Mouse (Mus musculus): ENCODE measurements around the gene Tdrd1. TPM values are rescaled to one million over a fixed set of nuclear protein-coding genes. Genes with fewer than 3 reads are reported as not detected.

Tdrd1 gene
- polyA plus RNA-seq, 1 experiment from 2014 or later, result 0.97 TPM

DNA sequence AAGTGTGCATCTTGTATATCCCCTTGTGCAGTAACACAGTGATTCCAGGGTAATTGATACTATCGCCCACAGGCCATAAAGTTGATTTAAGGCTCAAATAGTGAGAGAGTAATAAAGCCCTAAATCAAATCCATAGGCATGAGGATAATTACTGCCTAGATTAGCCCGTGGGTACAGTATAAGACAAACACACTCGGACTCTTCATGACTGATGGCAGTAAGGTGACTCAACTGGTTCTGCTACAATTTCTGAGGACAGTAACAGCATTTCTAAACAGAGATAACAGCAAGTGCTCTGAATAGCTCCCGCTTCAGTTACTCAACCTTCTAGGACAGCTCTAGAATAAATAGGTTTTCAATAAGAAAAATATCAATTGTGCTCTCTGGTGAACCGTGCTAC is 18.9 kb upstream of the Tdrd1 start:
- 88% methylated on average over 5 of the region's 5 CpGs for WGBS
- Histone ChIP-seq H3K9ac (no peak overlapping the region), H3K9me3 (replicated peaks) (no peaks in the 10 kb centered on the region), H3K4me2 (no peak overlapping the region), H3K27ac (ENCODE audit: poor library complexity, severe bottlenecking) (no peak overlapping the region), H3K27me3 (replicated peaks) (no peaks in the 10 kb centered on the region), H3K36me3 (peaks cover 47% of the 10 kb centered on the region), H3K4me3 (no peak overlapping the region), H3K4me1 (replicated peaks) (peaks cover 29% of the 10 kb centered on the region)
- no peak for ATAC-seq (ENCODE audit: insufficient number of reproducible peaks, low FRiP score)

DNA sequence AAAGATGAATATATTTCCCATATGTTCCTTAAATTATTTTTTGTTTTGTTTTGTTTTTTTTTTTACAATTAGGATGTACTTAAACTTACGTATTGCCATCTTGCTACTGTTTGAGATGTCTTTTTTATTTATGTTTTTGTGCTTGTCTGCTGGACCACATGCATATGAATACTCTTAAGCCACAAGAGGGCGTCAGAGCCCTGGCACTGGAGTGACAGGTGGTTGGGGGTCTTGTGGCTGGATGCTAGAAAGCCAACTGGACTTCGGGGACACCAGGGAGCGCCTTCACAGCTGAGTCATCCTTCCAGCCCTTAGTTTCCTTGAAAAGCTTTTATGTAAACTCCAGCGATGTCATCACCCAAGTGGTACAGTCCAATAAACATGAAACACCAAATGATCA is 17.2 kb upstream of the Tdrd1 start:
- H3K27me3 ChIP-seq (replicated peaks), result no peaks in the 10 kb centered on the region
- 64% methylated on average over 5 of the region's 5 CpGs for WGBS
- H3K27ac ChIP-seq (ENCODE audit: poor library complexity, severe bottlenecking), result no peak overlapping the region
- H3K4me3 ChIP-seq, result no peak overlapping the region
- H3K9ac ChIP-seq, result no peak overlapping the region
- no peak for ATAC-seq (ENCODE audit: insufficient number of reproducible peaks, low FRiP score)
- no peak overlapping the region for H3K4me2 ChIP-seq
- H3K4me1 ChIP-seq (replicated peaks), result peaks cover 22% of the 10 kb centered on the region
- no peaks in the 10 kb centered on the region for H3K9me3 ChIP-seq (replicated peaks)
- peaks cover 49% of the 10 kb centered on the region for H3K36me3 ChIP-seq

DNA sequence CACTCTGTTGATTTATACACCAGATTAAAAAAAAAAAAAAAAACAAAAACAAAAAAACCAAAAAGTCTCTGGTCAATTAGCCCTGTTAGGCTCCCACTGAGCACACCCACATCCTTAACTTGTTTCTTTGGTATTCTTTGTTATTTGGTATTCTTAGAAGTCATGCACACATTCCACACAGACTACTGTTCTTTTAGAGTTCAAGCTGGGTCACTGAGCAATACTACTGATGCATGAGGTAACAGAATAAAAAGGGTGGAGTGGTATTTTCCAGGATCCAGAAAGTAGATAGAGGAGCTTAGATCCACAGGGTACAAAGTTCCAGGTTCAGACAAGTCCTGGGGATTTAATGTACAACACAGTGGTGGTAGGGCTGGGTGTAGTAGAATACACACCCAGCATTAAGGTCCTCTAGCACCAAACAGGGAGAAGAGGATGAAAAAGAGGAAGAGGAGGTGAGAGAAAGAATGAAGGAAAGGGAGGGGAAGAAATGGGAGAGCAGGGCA is 15.3 kb upstream of the Tdrd1 start:
- Histone ChIP-seq H3K9me3 (replicated peaks) (no peaks in the 10 kb centered on the region), H3K27me3 (replicated peaks) (no peaks in the 10 kb centered on the region), H3K9ac (no peak overlapping the region), H3K4me2 (no peak overlapping the region), H3K4me1 (replicated peaks) (peaks cover 25% of the 10 kb centered on the region), H3K27ac (ENCODE audit: poor library complexity, severe bottlenecking) (no peak overlapping the region), H3K4me3 (no peak overlapping the region), H3K36me3 (peaks cover 46% of the 10 kb centered on the region)
- ATAC-seq (ENCODE audit: insufficient number of reproducible peaks, low FRiP score), result no peak

DNA sequence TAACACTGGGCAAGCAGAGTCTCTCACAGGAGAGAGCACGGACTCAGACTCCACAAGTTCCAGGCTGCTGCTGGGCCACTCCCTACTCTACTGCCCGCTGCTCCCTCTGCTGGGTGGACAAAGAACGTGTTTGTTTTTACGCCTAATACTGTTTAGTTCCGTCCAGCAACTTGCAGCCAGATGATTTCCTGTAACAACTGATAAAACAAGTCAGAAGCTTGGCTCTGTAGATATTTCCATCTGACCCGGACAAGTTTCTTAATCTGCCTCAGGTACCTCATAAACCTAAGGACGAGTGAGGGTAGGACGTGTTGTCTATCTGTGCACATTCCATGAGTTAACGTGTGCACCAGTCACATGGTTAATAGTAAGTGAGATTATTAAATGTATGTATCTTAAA is 14.4 kb upstream of the Tdrd1 start:
- ATAC-seq (ENCODE audit: insufficient number of reproducible peaks, low FRiP score), result 0 out of 2 replicates have a peak, but pooled peaks have one; percentile 57
- H3K27me3 ChIP-seq (replicated peaks), result no peaks in the 10 kb centered on the region
- no peak overlapping the region for H3K9ac ChIP-seq
- no peak overlapping the region for H3K4me2 ChIP-seq
- WGBS, result 31% methylated on average over 9 of the region's 9 CpGs
- H3K36me3 ChIP-seq, result peaks cover 41% of the 10 kb centered on the region
- peaks cover 34% of the 10 kb centered on the region for H3K4me1 ChIP-seq (replicated peaks)
- H3K9me3 ChIP-seq (replicated peaks), result no peaks in the 10 kb centered on the region
- H3K27ac ChIP-seq (ENCODE audit: poor library complexity, severe bottlenecking), result no peak overlapping the region
- no peak overlapping the region for H3K4me3 ChIP-seq

DNA sequence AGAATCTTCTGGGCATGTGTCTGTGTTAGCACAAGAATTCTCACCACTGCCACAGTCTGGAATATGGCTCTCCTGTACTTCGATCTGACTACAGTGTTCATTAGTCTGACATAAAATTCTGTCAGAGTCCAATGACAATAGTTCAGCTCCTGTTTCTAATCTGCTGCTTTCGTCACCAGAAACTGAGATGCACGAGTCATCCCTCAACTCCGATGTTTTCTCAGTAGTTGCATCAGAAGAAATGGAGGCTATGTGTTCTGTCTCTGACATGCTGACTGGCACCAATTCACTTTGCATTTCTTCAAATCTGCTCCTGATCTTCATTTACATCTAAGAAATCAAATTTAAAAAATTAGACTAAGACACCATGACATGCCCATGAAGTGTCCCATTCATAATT is 12.6 kb upstream of the Tdrd1 start:
- ATAC-seq (ENCODE audit: insufficient number of reproducible peaks, low FRiP score), result no peak
- no peak overlapping the region for H3K4me3 ChIP-seq
- no peak overlapping the region for H3K9ac ChIP-seq
- 69% methylated on average over 4 of the region's 4 CpGs for WGBS
- no peaks in the 10 kb centered on the region for H3K9me3 ChIP-seq (replicated peaks)
- peaks cover 52% of the 10 kb centered on the region for H3K4me1 ChIP-seq (replicated peaks)
- peaks cover 25% of the 10 kb centered on the region for H3K36me3 ChIP-seq
- no peak overlapping the region for H3K4me2 ChIP-seq
- no peaks in the 10 kb centered on the region for H3K27me3 ChIP-seq (replicated peaks)
- H3K27ac ChIP-seq (ENCODE audit: poor library complexity, severe bottlenecking), result no peak overlapping the region

DNA sequence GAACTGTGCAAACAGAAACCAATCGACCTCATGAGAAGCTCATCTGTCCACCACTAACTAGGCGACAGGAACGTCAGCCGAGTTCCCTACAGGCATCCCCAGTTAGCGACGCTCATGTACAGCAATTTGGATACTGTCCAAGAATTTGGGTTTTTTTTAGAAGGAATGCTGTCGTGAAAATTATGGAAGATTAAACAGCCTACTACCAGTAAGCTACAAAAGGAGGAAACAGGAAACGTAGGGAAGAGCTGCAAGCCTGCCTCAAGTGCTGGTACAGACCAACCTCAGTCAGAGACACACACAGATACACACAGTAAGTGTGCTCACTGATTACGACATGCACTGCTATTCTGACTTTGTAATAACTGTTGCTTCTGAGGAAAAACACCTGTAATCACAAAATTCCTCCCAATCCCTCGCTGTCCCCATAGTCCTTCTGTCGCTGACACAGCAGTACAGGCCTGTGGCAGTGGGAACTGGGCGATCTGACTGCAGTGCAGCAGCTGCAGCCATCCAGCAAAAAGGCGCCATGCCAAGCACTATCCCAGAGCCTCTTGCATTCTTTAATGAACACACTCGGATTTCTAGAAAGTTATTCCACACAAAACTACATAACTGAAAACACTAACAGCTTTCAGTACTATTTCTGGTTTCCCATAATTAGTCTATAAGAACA is 8.0 kb upstream of the Tdrd1 start:
- H3K4me2 ChIP-seq, result peak overlapping the region; percentile 58
- H3K4me3 ChIP-seq, result no peak overlapping the region
- H3K36me3 ChIP-seq, result peaks cover 10% of the 10 kb centered on the region
- peak overlapping the region; percentile 88 for H3K27ac ChIP-seq (ENCODE audit: poor library complexity, severe bottlenecking)
- H3K9me3 ChIP-seq (replicated peaks), result no peaks in the 10 kb centered on the region
- 23% methylated on average over 14 of the region's 14 CpGs for WGBS
- H3K4me1 ChIP-seq (replicated peaks), result peaks cover 65% of the 10 kb centered on the region
- no peaks in the 10 kb centered on the region for H3K27me3 ChIP-seq (replicated peaks)
- 0 out of 2 replicates have a peak overlapping the region, but pooled peaks have one; percentile 33 for H3K9ac ChIP-seq
- no peak for ATAC-seq (ENCODE audit: insufficient number of reproducible peaks, low FRiP score)

DNA sequence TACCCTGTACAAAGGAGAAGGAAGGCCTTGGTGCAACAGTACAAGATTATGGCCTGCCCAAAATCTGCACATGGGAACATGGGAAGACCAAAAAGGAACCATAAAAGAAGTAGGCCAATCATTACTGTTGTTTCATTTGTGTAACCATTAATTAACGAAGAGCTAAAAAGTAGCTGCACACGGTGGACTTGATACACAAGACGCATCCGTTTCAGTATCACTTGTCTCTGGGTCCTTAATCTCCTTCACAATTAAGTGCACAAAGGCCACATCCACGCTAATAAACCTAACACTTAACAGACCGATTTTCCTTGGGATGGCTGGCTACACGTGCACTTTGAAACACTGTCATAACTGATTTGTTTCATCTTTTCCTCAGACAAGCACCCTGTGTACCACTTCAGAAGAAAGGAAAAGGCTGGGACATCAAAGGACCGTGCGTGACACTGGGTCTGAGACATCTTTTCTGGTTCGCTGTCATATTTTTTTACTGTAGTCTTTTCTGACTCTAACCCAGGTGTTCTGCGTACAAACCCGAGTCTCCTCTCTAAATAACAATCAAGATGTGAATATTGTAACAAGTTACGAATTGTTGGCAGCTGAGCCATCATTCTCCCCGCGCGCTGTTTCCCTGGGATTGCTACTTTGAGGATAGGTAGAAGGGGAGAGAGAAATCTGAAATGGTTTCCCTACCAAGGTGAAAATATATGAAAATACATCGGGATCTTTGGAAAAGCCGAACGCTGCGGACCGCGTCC is 4.8 kb upstream of the Tdrd1 start:
- peaks cover 49% of the 10 kb centered on the region for H3K4me1 ChIP-seq (replicated peaks)

DNA sequence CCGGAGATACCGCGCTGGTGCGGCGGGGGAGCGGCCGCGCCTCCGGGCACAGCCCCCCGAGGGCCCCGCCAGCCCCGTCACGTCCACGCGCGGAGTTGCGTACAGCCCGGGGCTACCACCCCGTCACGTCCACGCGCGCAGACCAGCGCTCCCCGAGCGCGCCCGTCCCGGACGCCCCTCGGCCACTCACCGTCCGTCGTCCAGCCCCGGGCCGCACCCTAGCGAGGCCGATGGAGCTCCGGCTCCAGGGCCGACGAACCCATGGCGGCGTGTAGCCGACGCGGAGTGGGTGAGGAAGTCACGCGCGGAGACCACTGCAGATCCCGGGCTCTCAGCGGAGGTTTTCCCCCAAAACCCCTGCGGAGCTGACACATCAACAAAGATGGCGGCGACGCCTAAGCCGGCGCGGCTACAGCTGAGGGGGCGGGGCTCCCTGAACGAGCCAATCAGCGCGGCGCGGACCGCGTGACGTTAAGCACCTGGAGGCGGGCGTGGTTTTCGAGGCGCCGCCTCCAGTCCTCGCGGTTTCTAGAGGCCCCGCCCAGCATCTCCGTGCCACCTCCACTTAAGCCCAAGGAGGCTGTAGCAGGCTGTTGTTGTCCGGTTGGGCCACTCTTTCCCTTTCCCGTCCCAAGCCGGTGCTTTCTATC is 4.1 kb upstream of the Tdrd1 start, which contains the start of gene Ccdc186:
Gene Ccdc186, minus strand, starts transcription at position 393 of the 650 bp plus-strand sequence.
- H3K4me1 ChIP-seq (replicated peaks), result peaks cover 44% of the 10 kb centered on the region
- peak within 1 kb of the TSS; percentile 80 for H3K4me2 ChIP-seq

More for the DNA sequence above, 4.8 kb upstream of the Tdrd1 start:
- H3K4me3 ChIP-seq, result peak overlapping the region; percentile 85
- peaks cover 16% of the 10 kb centered on the region for H3K27me3 ChIP-seq (replicated peaks)
- H3K9ac ChIP-seq, result peak overlapping the region; percentile 99
- 6% methylated on average over 22 of the region's 22 CpGs for WGBS
- ATAC-seq (ENCODE audit: insufficient number of reproducible peaks, low FRiP score), result no peak
- no peaks in the 10 kb centered on the region for H3K9me3 ChIP-seq (replicated peaks)
- H3K27ac ChIP-seq (ENCODE audit: poor library complexity, severe bottlenecking), result peak overlapping the region; percentile 71
- no peaks in the 10 kb centered on the region for H3K36me3 ChIP-seq
- H3K4me2 ChIP-seq, result peak overlapping the region; percentile 80

DNA sequence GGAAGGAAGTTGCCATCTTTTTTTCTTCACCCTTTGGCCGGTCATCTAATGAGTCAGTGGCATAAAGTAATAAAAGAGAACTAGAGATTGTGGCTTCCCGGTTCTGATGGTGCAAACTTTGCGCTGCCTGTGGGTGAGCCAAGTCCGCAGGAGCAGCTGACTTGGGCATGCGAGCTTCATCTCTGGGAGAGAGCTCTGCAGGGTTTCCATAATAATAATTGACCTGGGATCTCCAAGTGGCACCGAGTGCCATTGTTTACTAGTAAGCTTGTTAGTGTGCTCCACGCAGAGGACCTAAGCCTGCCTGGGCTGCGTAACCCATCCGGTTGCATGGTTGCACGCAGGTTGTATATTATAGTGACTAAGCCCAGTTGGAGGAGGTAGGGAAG is 3.6 kb upstream of the Tdrd1 start:
- peaks cover 39% of the 10 kb centered on the region for H3K4me1 ChIP-seq (replicated peaks)
- peak overlapping the region; percentile 80 for H3K4me2 ChIP-seq
- WGBS, result 24% methylated on average over 10 of the region's 10 CpGs
- peak; percentile 26 for ATAC-seq (ENCODE audit: insufficient number of reproducible peaks, low FRiP score)
- H3K36me3 ChIP-seq, result no peaks in the 10 kb centered on the region
- peak overlapping the region; percentile 85 for H3K4me3 ChIP-seq
- H3K9ac ChIP-seq, result peak overlapping the region; percentile 99; the same call in 1 of the 2 replicates
- peaks cover 19% of the 10 kb centered on the region for H3K27me3 ChIP-seq (replicated peaks)
- no peaks in the 10 kb centered on the region for H3K9me3 ChIP-seq (replicated peaks)
- H3K27ac ChIP-seq (ENCODE audit: poor library complexity, severe bottlenecking), result peak overlapping the region; percentile 21; the same call in 1 of the 2 replicates

More for the DNA sequence above, 4.1 kb upstream of the Tdrd1 start, which contains the start of gene Ccdc186:
- H3K36me3 ChIP-seq, result no peaks in the 10 kb centered on the region
- peaks cover 19% of the 10 kb centered on the region for H3K27me3 ChIP-seq (replicated peaks)
- peak within 1 kb of the TSS; percentile 71 for H3K27ac ChIP-seq (ENCODE audit: poor library complexity, severe bottlenecking)
- under 1% methylated on average over 79 of the region's 79 CpGs for WGBS
- no peaks in the 10 kb centered on the region for H3K9me3 ChIP-seq (replicated peaks)
- peak; percentile 99 for ATAC-seq (ENCODE audit: insufficient number of reproducible peaks, low FRiP score)
- H3K4me3 ChIP-seq, result peak within 1 kb of the TSS; percentile 85
- H3K9ac ChIP-seq, result peak within 1 kb of the TSS; percentile 99

DNA sequence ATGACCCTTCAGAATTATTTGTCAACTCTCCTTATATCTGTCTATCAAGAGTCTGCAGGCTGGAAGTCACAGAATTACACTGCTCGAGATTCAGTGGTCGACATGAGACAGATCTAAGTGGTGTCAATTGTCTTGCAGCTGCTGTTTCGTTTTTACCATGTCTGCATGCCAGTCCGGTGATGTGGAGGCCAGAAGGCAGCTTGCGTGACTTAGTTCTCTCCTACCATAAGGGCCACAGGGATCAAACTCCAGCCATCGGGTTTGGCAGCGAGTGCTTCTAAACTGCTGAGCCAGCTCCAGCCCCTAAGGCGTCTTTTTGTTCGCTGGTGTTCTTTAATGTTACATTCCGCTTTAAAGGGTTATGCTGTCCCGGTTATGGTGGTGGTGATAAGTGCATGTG is 2.3 kb downstream of the Tdrd1 start:
- peaks cover 6% of the 10 kb centered on the region; the same call in 1 of the 2 replicates for H3K4me1 ChIP-seq (replicated peaks)
- H3K4me2 ChIP-seq, result no peak overlapping the region
- no peak overlapping the region for H3K9ac ChIP-seq
- H3K9me3 ChIP-seq (replicated peaks), result no peaks in the 10 kb centered on the region
- peaks cover 23% of the 10 kb centered on the region for H3K27me3 ChIP-seq (replicated peaks)
- no peaks in the 10 kb centered on the region for H3K36me3 ChIP-seq
- WGBS, result 79% methylated on average over 11 of the region's 11 CpGs
- no peak for ATAC-seq (ENCODE audit: insufficient number of reproducible peaks, low FRiP score)
- H3K4me3 ChIP-seq, result no peak overlapping the region
- H3K27ac ChIP-seq (ENCODE audit: poor library complexity, severe bottlenecking), result no peak overlapping the region

DNA sequence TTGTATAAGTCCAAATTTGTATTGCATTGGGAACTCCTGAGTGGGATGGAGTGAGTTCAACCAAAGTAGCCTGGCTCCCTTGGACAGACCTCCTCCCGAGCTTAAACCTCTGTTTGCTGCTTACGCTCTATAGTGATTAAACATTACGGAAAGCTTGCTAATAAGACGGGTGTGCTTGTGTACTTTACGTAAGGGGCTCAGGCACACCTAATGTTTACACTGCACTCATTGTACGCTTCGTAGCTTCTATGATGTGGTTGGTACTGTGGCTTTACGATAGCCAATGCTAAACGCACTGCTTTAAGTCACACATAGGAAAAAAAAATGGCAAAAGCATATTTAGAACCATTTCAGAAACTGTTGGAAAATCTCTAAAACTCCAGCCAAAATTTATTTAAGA is 3.3 kb downstream of the Tdrd1 start:
- H3K9me3 ChIP-seq (replicated peaks), result no peaks in the 10 kb centered on the region
- H3K36me3 ChIP-seq, result no peaks in the 10 kb centered on the region
- WGBS, result 90% methylated on average over 9 of the region's 9 CpGs
- no peak overlapping the region for H3K27ac ChIP-seq (ENCODE audit: poor library complexity, severe bottlenecking)
- H3K4me1 ChIP-seq (replicated peaks), result peaks cover 6% of the 10 kb centered on the region; the same call in 1 of the 2 replicates
- no peak for ATAC-seq (ENCODE audit: insufficient number of reproducible peaks, low FRiP score)
- H3K4me3 ChIP-seq, result no peak overlapping the region
- H3K9ac ChIP-seq, result no peak overlapping the region
- H3K27me3 ChIP-seq (replicated peaks), result peaks cover 19% of the 10 kb centered on the region
- no peak overlapping the region for H3K4me2 ChIP-seq

Measured in heart, embryonic 12.5 days (tissue).